Mouse (Mus musculus) myocyte (in vitro differentiated cells): ENCODE measurements around the gene Gif.

Experiments used
- POLR2A ChIP-seq: IDR thresholded peaks from one replicate; pipeline ENCODE4 v1.6.1; 2011; ENCODE audit warnings: low read depth, mild to moderate bottlenecking, control low read depth, moderate library complexity; ENCODE audit not compliant: insufficient read length
- POLR2AphosphoS2 ChIP-seq: IDR thresholded peaks from one replicate; pipeline ENCODE4 v1.6.1; 2011; ENCODE audit warnings: low read depth, control low read depth; ENCODE audit not compliant: insufficient read length

DNA sequence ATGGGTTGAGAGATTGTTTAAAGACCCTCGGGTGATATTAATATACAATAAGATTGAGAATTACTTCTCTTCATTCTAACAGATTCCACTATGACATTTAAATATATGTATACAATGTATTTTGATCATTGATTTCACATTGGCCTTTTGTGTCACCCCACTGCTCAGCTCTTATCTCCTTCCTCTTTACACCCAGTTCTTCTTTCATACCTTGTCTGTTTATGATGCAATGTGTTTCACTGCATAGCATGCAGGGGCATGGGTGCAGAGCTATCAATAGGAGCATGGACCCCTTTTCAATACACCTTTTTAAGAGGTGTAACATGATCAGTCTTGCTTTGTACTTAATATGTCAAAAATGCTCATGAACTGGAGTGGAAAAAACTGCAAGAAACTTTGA, 17.1 kb upstream of the Gif start:
- no peak for TF ChIP-seq POLR2AphosphoS2
- no peak for TF ChIP-seq POLR2A
